ENCODE assay signal across 22 mouse cellular contexts in genomic region chr1:134224649-134225227, GRCm38 (mm10). TPM values are rescaled to one million over a fixed set of nuclear protein-coding genes. Genes with fewer than 3 reads are reported as not detected.
"Had no signal": no experiment of that assay in that cellular context is flagged by ENCODE, and none has a peak within 500 bp of the region (broad histone marks: within the 10 kb centered on the region; RNA-seq: fewer than 3 reads in every experiment).

No protein-coding gene starts in this region.

- H3K4me1 ChIP-seq: midbrain, embryonic 12.5 days; neural tube, embryonic 13.5 days; neural tube, embryonic 15.5 days had no signal

- H3K27me3 ChIP-seq: lung, embryonic 15.5 days; midbrain, embryonic 12.5 days; neural tube, embryonic 13.5 days; neural tube, embryonic 15.5 days had no signal

- H3K36me3 ChIP-seq: lung, embryonic 15.5 days; midbrain, embryonic 10.5 days; midbrain, embryonic 12.5 days; neural tube, embryonic 13.5 days; neural tube, embryonic 15.5 days had no signal

- H3K27ac ChIP-seq: lung, embryonic 15.5 days; midbrain, embryonic 10.5 days; midbrain, embryonic 12.5 days; neural tube, embryonic 13.5 days; neural tube, embryonic 15.5 days had no signal

- H3K9me3 ChIP-seq: lung, embryonic 15.5 days; midbrain, embryonic 10.5 days; midbrain, embryonic 12.5 days; neural tube, embryonic 13.5 days; neural tube, embryonic 15.5 days had no signal

- DNase-seq: liver, postnatal 0 days; lung, adult 2 months; lung, postnatal 10 days; lung, postnatal 4 days; midbrain, embryonic 14.5 days; retina, postnatal 1 day; right cerebral cortex, adult 18-20 months; right cerebral cortex, postnatal 25 days; right cerebral cortex, postnatal 4 days; spleen, adult 18-20 months; thymus, adult 18-20 months; thymus, postnatal 14 days; thymus, postnatal 36 days had no signal

- H3K4me3 ChIP-seq: lung, embryonic 15.5 days; midbrain, embryonic 10.5 days; midbrain, embryonic 12.5 days; myocyte; neural tube, embryonic 13.5 days; neural tube, embryonic 15.5 days had no signal

RNA-seq across cellular contexts. Expression of gene Adora1, which starts 10.5 kb away (rescaled TPM):
- total RNA-seq: megakaryocyte, adult 5-6 weeks; megakaryocyte-erythroid progenitor cell, adult 5-6 weeks had no signal

RNA-seq across cellular contexts. Expression of gene Mybph, which starts 31.5 kb away (rescaled TPM):
- total RNA-seq: megakaryocyte-erythroid progenitor cell, adult 5-6 weeks had no signal
- polyA plus RNA-seq: liver, postnatal 0 days; midbrain, embryonic 12.5 days; stomach, embryonic 14.5 days had no signal
